15 mouse cellular contexts compared by ENCODE assay signal in genomic region chr1:120961984-120962383, GRCm38 (mm10).
DNase-seq lines count a peak whose midpoint lies in the region; ATAC-seq lines count a peak whose summit lies in the region.
"Had no signal": no experiment of that assay in that cellular context is flagged by ENCODE, and none has a peak within 500 bp of the region (broad histone marks: within the 10 kb centered on the region; RNA-seq: fewer than 3 reads in every experiment).

No protein-coding gene starts in this region.

- H3K9ac ChIP-seq in neural tube, embryonic 15.5 days (replicated peaks) = no peak overlapping the region
- H3K9ac ChIP-seq in limb, embryonic 12.5 days (replicated peaks) = no peak overlapping the region
- H3K9ac ChIP-seq: lung, embryonic 14.5 days; neural tube, embryonic 13.5 days had no signal

- H3K27me3 ChIP-seq in neural tube, embryonic 15.5 days (replicated peaks) = no peaks in the 10 kb centered on the region
- H3K27me3 ChIP-seq in limb, embryonic 12.5 days = peaks cover 36% of the 10 kb centered on the region
- H3K27me3 ChIP-seq: megakaryocyte, embryonic 14.5 days; neural tube, embryonic 13.5 days had no signal

- no peak overlapping the region for H3K4me2 ChIP-seq in neural tube, embryonic 15.5 days
- H3K4me2 ChIP-seq in limb, embryonic 12.5 days = peak overlapping the region; percentile 6; the same call in 1 of the 2 replicates
- H3K4me2 ChIP-seq: lung, embryonic 14.5 days; neural tube, embryonic 13.5 days had no signal

- DNase-seq in heart, adult 11 months = peak; percentile 61
- DNase-seq in heart, postnatal 14 days = no peak
- peak; percentile 18 for DNase-seq in neural tube, embryonic 10.5 days (ENCODE audit: extremely low spot score, low spot score)
- no peak for DNase-seq in right cerebral cortex, adult 18-20 months
- no peak for DNase-seq in heart, adult 18-20 months
- DNase-seq in heart, adult 9 months (ENCODE audit: low spot score in 2 of 2) = no peak
- DNase-seq: cerebellum, adult 18-20 months; heart, postnatal 36 days; lung, embryonic 14.5 days; right cerebral cortex, postnatal 14 days; thymus, adult 2 months had no signal

- WGBS in neural tube, embryonic 15.5 days = 32% methylated on average over 8 of the region's 8 CpGs
- WGBS in limb, embryonic 12.5 days = 4% methylated on average over 8 of the region's 8 CpGs

- no peaks in the 10 kb centered on the region for H3K36me3 ChIP-seq in neural tube, embryonic 15.5 days
- no peaks in the 10 kb centered on the region for H3K36me3 ChIP-seq in limb, embryonic 12.5 days
- H3K36me3 ChIP-seq: neural tube, embryonic 13.5 days had no signal

- intact Hi-C loops in heart, postnatal 14 days (cut with DNase I) = no loop called here

- H3K27ac ChIP-seq in neural tube, embryonic 15.5 days (replicated peaks) = no peak overlapping the region
- H3K27ac ChIP-seq in limb, embryonic 12.5 days = no peak overlapping the region
- H3K27ac ChIP-seq: neural tube, embryonic 13.5 days had no signal

- 0 out of 2 replicates have a peak, but pooled peaks cover 7% of the 10 kb centered on the region for H3K4me1 ChIP-seq in neural tube, embryonic 15.5 days
- H3K4me1 ChIP-seq in limb, embryonic 12.5 days (replicated peaks) = peaks cover 14% of the 10 kb centered on the region
- H3K4me1 ChIP-seq: megakaryocyte, embryonic 14.5 days had no signal

- H3K9me3 ChIP-seq in neural tube, embryonic 15.5 days (replicated peaks) = no peaks in the 10 kb centered on the region
- H3K9me3 ChIP-seq in limb, embryonic 12.5 days = no peaks in the 10 kb centered on the region
- H3K9me3 ChIP-seq: megakaryocyte, embryonic 14.5 days; neural tube, embryonic 13.5 days had no signal

- no peak for ATAC-seq in neural tube, embryonic 15.5 days (ENCODE audit: low FRiP score)
- 0 out of 2 replicates have a peak, but pooled peaks have one; percentile 39 for ATAC-seq in limb, embryonic 12.5 days (ENCODE audit: insufficient number of reproducible peaks, insufficient read depth, low FRiP score, low TSS enrichment, low read depth)

- H3K4me3 ChIP-seq in neural tube, embryonic 15.5 days (replicated peaks) = no peak overlapping the region
- no peak overlapping the region for H3K4me3 ChIP-seq in limb, embryonic 12.5 days (replicated peaks)
- H3K4me3 ChIP-seq: megakaryocyte, embryonic 14.5 days; neural tube, embryonic 13.5 days had no signal

Comparison
In these comparisons a context has a peak if more than half of its experiments do, and no peak if none do; other contexts are left out.
1. DNase-seq: peak in heart, adult 11 months (single experiment) and neural tube, embryonic 10.5 days (single experiment); none in heart, postnatal 14 days (0 of 2), right cerebral cortex, adult 18-20 months (single experiment), heart, adult 18-20 months (0 of 2) and heart, adult 9 months (0 of 2).